Mouse (Mus musculus) ES-Bruce4 (cell line): Measurements from ENCODE around the gene Slc25a4.

Experiments used
- CTCF ChIP-seq: IDR thresholded peaks from one replicate; pipeline ENCODE4 v1.8.1; 2011; ENCODE audit warnings: low read depth, low read length
- EP300 ChIP-seq: IDR thresholded peaks from 2 replicates; pipeline ENCODE4 v1.6.1; 2011; ENCODE audit warnings: low read depth, low read length; ENCODE audit not compliant: insufficient read depth

DNA sequence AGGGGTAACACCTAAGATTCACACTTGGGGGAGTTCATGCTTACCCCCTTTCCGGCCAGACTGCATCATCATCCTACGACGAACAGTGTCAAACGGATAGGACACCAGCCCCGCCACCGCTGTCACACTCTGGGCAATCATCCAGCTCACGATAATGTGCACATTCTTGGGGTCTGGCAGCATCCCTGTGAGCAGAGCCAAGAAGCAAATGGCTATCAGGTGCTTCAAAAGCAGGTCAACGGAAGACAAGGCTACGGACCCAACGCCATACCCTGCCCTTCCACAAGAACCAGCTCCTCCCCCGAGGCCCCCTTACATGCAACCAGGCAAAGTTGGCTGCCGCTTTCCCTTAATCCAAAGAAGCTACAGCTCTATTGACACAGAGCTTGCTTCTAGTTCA lies 2.7 kb downstream of the Slc25a4 start:
- TF ChIP-seq CTCF, result no peak
- TF ChIP-seq EP300, result no peak
